Mouse (Mus musculus) liver, adult 2 months (tissue): ENCODE results near the gene Cct4.

Source experiments
- CTCF ChIP-seq: fragments of 200-500 bp; IDR thresholded peaks from 2 replicates; pipeline ENCODE4 v1.5.1; 2011; ENCODE audit warnings: low read depth, low read length, control low read depth
- POLR2A ChIP-seq: fragments of 200-500 bp; IDR thresholded peaks from 2 replicates; pipeline ENCODE4 v1.6.1; 2011; ENCODE audit warnings: low read length, control low read depth; ENCODE audit not compliant: insufficient read depth; ENCODE audit errors: extremely low read depth

- TF ChIP-seq CTCF = no peak
- no peak for TF ChIP-seq POLR2A
These were observed 24.8 kb upstream of the Cct4 start for GRCm38 (mm10) chr11:22965503-22965902.
